Mouse (Mus musculus): ENCODE data around the gene Zfp423. TPM values are rescaled to one million over a fixed set of nuclear protein-coding genes. Genes with fewer than 3 reads are reported as not detected.

Zfp423 gene
- polyA plus RNA-seq, 1 experiment from 2014 or later = 40.3 TPM

DNA sequence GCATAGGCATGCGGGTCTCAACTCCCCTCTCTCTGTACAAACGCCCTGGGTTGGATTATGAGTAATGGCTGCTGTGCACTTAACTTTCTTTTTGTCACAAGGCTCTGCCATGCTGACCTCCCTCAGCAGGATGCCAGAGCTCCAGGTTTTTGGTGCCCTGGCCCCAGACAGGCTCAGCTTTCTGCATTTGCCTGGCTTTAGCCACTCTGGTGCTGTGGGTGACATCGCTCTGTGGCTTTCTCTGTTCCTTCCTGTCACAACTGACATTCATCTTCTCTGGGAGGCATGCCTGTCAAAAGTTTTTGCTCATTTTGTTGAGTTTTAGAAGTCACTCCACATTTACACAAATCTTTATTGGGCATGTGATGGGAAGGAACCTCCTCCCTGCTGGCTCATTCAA is 277.3 kb downstream of the Zfp423 start:
- H3K4me3 ChIP-seq (ENCODE audit: low read depth, low read length) = no peak overlapping the region
- H3K9ac ChIP-seq (ENCODE audit: low read length) = no peak overlapping the region
- ATAC-seq (ENCODE audit: low FRiP score) (no peak), DNase-seq (ENCODE audit: low spot score, missing footprints) (no peak)
- 86% methylated on average over 3 of the region's 3 CpGs for WGBS
- H3K4me1 ChIP-seq (ENCODE audit: control insufficient read depth, insufficient read depth, low read length) = peaks cover 18% of the 10 kb centered on the region
- no peaks in the 10 kb centered on the region for H3K9me3 ChIP-seq (ENCODE audit: control insufficient read depth, low read length)
- H3K27me3 ChIP-seq (ENCODE audit: control insufficient read depth, insufficient read depth, low read length) = no peaks in the 10 kb centered on the region
- no peak overlapping the region for H3K27ac ChIP-seq (ENCODE audit: low read depth, low read length)
- H3K4me2 ChIP-seq = no peak overlapping the region
- peaks cover 17% of the 10 kb centered on the region for H3K36me3 ChIP-seq (ENCODE audit: control insufficient read depth, insufficient read depth, low read length)

DNA sequence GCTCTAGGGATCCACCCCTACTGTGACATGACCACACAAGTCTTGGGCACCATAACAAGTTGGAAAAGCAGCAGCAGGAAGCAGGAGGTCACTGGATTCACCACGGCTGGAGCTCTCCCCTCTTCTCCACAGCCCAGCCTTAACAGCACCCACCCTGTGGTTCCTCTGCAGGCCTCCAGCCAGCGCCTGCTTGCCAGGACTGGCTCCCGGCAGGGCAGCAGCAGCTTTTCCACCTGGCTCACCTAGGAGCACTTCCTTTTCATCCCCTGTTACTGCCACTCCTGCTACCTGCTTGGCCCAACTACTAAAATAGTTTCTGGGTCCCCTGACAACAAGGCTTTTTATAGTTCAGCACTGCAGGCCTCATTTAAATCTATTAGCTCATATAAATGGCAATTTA is 279.4 kb downstream of the Zfp423 start:
- Histone ChIP-seq H3K9ac (ENCODE audit: low read length) (no peak overlapping the region), H3K27ac (ENCODE audit: low read depth, low read length) (no peak overlapping the region), H3K4me1 (ENCODE audit: control insufficient read depth, insufficient read depth, low read length) (peaks cover under 1% of the 10 kb centered on the region; the same call in 1 of the 2 replicates), H3K4me2 (no peak overlapping the region), H3K36me3 (ENCODE audit: control insufficient read depth, insufficient read depth, low read length) (peaks cover 13% of the 10 kb centered on the region; the same call in 1 of the 2 replicates), H3K4me3 (ENCODE audit: low read depth, low read length) (no peak overlapping the region), H3K27me3 (ENCODE audit: control insufficient read depth, insufficient read depth, low read length) (no peaks in the 10 kb centered on the region), H3K9me3 (ENCODE audit: control insufficient read depth, low read length) (no peaks in the 10 kb centered on the region)
- no peak for ATAC-seq (ENCODE audit: low FRiP score)
- WGBS = 70% methylated on average over 3 of the region's 3 CpGs
- no peak for DNase-seq (ENCODE audit: low spot score, missing footprints)

DNA sequence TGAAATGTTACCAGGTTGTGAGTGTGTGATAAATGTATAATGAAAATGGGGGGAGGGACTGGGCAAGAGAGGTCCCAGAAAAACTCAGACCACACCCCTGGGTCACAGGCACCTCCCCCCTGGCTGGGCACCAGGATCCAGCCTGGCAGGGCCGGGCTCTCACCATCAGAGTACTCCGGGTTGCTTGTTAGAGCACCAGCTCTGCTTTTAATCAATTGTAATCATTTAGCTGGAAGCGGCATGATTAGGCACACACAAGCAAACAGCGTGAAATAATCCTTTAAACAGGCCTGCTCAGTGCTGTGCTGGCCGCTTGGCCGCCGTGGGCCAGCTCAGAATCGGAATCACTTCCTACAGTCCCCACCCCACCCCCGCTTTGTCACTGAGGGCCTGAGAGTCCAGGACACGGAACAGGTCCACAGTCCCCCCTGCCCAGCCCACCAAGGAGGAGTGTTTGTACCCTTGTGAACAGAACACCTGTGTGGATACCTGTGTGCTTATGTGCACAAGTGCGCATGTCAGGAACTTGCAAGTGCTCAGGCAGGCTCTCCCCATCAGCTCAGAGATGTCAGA is 279.9 kb downstream of the Zfp423 start:
- Histone ChIP-seq H3K36me3 (ENCODE audit: control insufficient read depth, insufficient read depth, low read length) (peaks cover 13% of the 10 kb centered on the region; the same call in 1 of the 2 replicates), H3K27ac (ENCODE audit: low read depth, low read length) (no peak overlapping the region), H3K4me2 (no peak overlapping the region), H3K9me3 (ENCODE audit: control insufficient read depth, low read length) (no peaks in the 10 kb centered on the region), H3K27me3 (ENCODE audit: control insufficient read depth, insufficient read depth, low read length) (no peaks in the 10 kb centered on the region), H3K4me3 (ENCODE audit: low read depth, low read length) (no peak overlapping the region), H3K4me1 (ENCODE audit: control insufficient read depth, insufficient read depth, low read length) (no peaks in the 10 kb centered on the region; the same call in 1 of the 2 replicates), H3K9ac (ENCODE audit: low read length) (no peak overlapping the region)
- ATAC-seq (ENCODE audit: low FRiP score) (no peak), DNase-seq (ENCODE audit: low spot score, missing footprints) (no peak)
- 82% methylated on average over 11 of the region's 11 CpGs for WGBS

DNA sequence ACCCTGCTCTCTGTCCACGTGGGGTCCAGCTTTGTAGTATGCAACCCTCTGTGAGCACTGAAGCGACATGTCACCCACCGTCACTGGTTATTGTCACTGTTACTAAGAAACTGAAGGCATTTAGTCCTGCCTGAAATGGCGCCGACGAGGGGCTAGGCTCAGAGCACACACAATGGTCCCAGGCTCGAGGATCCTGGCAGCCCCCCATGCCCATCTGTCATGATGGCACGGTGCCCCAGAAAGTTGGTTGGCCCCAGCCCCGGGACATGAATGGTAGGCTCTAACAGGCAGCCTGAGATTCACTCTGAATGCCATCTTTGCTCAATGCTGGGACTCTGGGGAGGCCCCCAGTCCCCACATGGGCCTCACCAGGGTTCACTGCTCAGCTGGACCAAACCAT is 284.0 kb downstream of the Zfp423 start:
- Histone ChIP-seq H3K27me3 (ENCODE audit: control insufficient read depth, insufficient read depth, low read length) (no peaks in the 10 kb centered on the region), H3K9ac (ENCODE audit: low read length) (no peak overlapping the region), H3K4me2 (no peak overlapping the region), H3K36me3 (ENCODE audit: control insufficient read depth, insufficient read depth, low read length) (peaks cover 6% of the 10 kb centered on the region; the same call in 1 of the 2 replicates), H3K27ac (ENCODE audit: low read depth, low read length) (no peak overlapping the region), H3K4me3 (ENCODE audit: low read depth, low read length) (no peak overlapping the region), H3K9me3 (ENCODE audit: control insufficient read depth, low read length) (no peaks in the 10 kb centered on the region), H3K4me1 (ENCODE audit: control insufficient read depth, insufficient read depth, low read length) (no peaks in the 10 kb centered on the region; the same call in 1 of the 2 replicates)
- DNase-seq (ENCODE audit: low spot score, missing footprints) (no peak), ATAC-seq (ENCODE audit: low FRiP score) (no peak)
- WGBS = 77% methylated on average over 9 of the region's 9 CpGs

DNA sequence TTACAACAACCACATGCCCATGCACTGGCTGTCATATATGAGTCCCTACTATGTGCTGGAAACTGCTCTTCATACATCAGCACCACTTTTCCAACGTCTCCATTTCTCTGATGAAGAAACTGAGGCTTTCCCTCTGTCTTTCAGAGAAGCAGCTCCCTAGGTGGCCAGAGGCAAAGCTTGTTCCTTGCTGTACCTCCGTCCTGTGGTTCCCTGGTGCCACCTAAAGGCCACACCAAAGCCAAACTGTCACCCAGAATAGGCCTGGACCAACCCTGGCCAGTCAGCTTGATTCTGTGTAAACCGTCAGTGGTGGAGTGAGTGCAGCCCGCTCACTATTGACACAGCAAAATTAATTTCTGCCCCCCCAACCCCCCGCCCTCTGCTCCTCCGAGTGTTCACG is 285.2 kb downstream of the Zfp423 start:
- H3K27me3 ChIP-seq (ENCODE audit: control insufficient read depth, insufficient read depth, low read length) = no peaks in the 10 kb centered on the region
- DNase-seq (ENCODE audit: low spot score, missing footprints) (no peak), ATAC-seq (ENCODE audit: low FRiP score) (no peak)
- no peak overlapping the region for H3K27ac ChIP-seq (ENCODE audit: low read depth, low read length)
- H3K9me3 ChIP-seq (ENCODE audit: control insufficient read depth, low read length) = no peaks in the 10 kb centered on the region
- H3K9ac ChIP-seq (ENCODE audit: low read length) = no peak overlapping the region
- H3K4me1 ChIP-seq (ENCODE audit: control insufficient read depth, insufficient read depth, low read length) = no peaks in the 10 kb centered on the region
- 78% methylated on average over 7 of the region's 7 CpGs for WGBS
- no peak overlapping the region for H3K4me3 ChIP-seq (ENCODE audit: low read depth, low read length)
- peaks cover 7% of the 10 kb centered on the region for H3K36me3 ChIP-seq (ENCODE audit: control insufficient read depth, insufficient read depth, low read length)
- H3K4me2 ChIP-seq = no peak overlapping the region

DNA sequence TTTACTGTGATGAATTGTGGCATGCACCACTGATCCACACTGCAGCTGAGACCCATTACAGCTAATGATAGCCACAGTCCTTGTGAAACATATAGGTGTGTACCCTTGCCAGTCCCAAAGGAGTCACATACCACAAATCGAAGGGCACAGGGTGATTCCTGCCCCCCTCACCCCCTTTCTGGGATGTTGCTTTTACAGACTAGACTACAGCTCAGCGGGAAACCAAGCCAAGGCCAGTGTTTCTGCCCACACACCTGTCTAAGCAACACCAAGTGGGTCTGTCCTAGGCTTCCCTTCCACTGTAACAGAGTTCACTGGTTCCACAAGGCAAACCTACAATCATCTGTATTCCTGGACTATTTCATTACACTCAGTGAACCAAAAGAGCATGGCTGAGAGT is 287.2 kb downstream of the Zfp423 start:
- H3K27ac ChIP-seq (ENCODE audit: low read depth, low read length) = no peak overlapping the region
- H3K9me3 ChIP-seq (ENCODE audit: control insufficient read depth, low read length) = no peaks in the 10 kb centered on the region
- no peak for ATAC-seq (ENCODE audit: low FRiP score)
- H3K27me3 ChIP-seq (ENCODE audit: control insufficient read depth, insufficient read depth, low read length) = no peaks in the 10 kb centered on the region
- H3K9ac ChIP-seq (ENCODE audit: low read length) = no peak overlapping the region
- H3K36me3 ChIP-seq (ENCODE audit: control insufficient read depth, insufficient read depth, low read length) = peaks cover 2% of the 10 kb centered on the region; the same call in 1 of the 2 replicates
- H3K4me3 ChIP-seq (ENCODE audit: low read depth, low read length) = no peak overlapping the region
- no peaks in the 10 kb centered on the region for H3K4me1 ChIP-seq (ENCODE audit: control insufficient read depth, insufficient read depth, low read length)
- no peak overlapping the region for H3K4me2 ChIP-seq
- 84% methylated on average over 2 of the region's 2 CpGs for WGBS
- no peak for DNase-seq (ENCODE audit: low spot score, missing footprints)

DNA sequence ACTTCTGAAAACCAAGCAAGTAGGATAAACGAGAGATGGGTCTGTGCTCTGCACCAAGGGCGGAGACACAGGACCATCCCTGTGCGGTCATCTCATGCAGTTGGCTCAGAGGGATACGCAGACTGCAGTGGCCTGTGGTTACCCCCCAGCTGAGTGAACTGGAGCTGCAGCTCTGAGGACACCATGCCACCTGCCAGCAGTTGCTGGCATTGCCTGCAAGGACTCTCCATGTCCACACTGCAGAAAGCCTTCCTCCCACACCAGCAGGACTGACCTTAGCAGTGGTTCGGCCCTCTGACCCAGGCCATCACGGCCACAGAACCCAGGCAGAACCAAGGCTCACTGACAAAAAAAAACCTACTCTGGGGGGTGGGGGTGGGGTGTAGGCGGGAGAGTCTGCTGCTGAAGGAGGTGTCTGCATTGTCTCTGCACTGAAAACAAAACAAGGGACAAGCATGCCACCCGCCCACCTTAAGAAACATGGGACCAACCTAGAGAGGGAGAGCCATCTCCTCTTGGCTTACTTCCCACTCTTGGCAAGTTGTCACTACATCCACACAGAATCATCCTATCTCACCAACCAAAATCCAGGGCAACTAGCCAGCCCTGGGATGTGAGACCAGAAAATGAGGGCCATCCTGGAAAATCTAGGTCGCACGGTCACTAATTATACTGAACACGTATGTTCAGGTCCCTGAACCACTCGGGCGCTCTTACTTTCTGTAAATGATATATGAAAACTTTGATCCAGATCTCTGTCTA is 288.0 kb downstream of the Zfp423 start:
- WGBS = 88% methylated on average over 13 of the region's 13 CpGs
- no peaks in the 10 kb centered on the region for H3K9me3 ChIP-seq (ENCODE audit: control insufficient read depth, low read length)
- DNase-seq (ENCODE audit: low spot score, missing footprints) = no peak
- peaks cover 2% of the 10 kb centered on the region; the same call in 1 of the 2 replicates for H3K36me3 ChIP-seq (ENCODE audit: control insufficient read depth, insufficient read depth, low read length)
- no peak overlapping the region for H3K27ac ChIP-seq (ENCODE audit: low read depth, low read length)
- H3K4me2 ChIP-seq = no peak overlapping the region
- no peak for ATAC-seq (ENCODE audit: low FRiP score)
- no peak overlapping the region for H3K9ac ChIP-seq (ENCODE audit: low read length)
- H3K4me3 ChIP-seq (ENCODE audit: low read depth, low read length) = no peak overlapping the region
- no peaks in the 10 kb centered on the region for H3K4me1 ChIP-seq (ENCODE audit: control insufficient read depth, insufficient read depth, low read length)
- no peaks in the 10 kb centered on the region for H3K27me3 ChIP-seq (ENCODE audit: control insufficient read depth, insufficient read depth, low read length)

DNA sequence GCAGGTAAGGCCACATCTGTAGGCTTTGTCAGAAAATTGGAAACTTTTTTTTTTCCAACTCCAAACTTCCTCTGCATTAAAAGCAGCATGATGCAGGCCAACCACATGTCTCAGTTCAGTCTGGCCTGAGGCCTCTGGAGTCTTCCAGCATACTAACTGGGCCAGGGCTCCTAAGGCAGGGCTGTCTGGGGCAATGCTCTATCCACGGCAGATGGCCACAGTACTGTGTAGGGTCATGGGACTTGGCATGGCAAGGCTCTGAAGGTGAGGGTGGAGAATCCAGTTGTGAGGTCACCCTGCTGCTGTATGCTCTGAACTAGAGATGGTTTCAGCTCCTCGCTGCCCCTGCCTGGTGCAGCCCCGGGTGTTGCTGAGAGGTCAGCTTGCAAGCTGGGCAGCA is 289.2 kb downstream of the Zfp423 start:
- no peak for ATAC-seq (ENCODE audit: low FRiP score)

DNA sequence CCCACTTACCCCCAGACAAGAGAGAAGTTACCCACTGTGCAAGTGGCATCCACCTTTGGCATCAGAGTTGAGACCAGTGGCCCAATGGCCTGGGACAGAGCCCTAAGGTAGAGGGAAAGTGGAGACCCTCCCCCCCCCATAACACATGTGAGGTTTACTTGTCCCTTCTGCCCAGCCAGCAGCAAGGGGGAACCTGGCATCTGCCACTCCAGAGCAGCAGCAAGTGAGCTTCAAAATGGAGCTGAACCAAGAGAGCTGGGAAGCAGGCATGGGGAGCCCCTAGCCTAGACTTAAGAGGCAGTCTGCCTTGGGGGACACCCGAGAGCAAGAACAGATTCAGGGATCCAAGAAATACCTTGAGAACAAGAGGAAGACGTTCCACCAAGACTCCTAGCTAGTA is 290.7 kb downstream of the Zfp423 start:
- DNase-seq (ENCODE audit: low spot score, missing footprints) (no peak), ATAC-seq (ENCODE audit: low FRiP score) (no peak)
- H3K27ac ChIP-seq (ENCODE audit: low read depth, low read length) = no peak overlapping the region

More for the DNA sequence above, 289.2 kb downstream of the Zfp423 start:
- Histone ChIP-seq H3K27me3 (ENCODE audit: control insufficient read depth, insufficient read depth, low read length) (no peaks in the 10 kb centered on the region), H3K4me1 (ENCODE audit: control insufficient read depth, insufficient read depth, low read length) (no peaks in the 10 kb centered on the region), H3K4me2 (no peak overlapping the region), H3K9me3 (ENCODE audit: control insufficient read depth, low read length) (no peaks in the 10 kb centered on the region), H3K27ac (ENCODE audit: low read depth, low read length) (no peak overlapping the region), H3K4me3 (ENCODE audit: low read depth, low read length) (no peak overlapping the region), H3K9ac (ENCODE audit: low read length) (no peak overlapping the region), H3K36me3 (ENCODE audit: control insufficient read depth, insufficient read depth, low read length) (peaks cover 2% of the 10 kb centered on the region; the same call in 1 of the 2 replicates)
- WGBS = 90% methylated on average over 3 of the region's 3 CpGs
- DNase-seq (ENCODE audit: low spot score, missing footprints) = no peak

More for the DNA sequence above, 290.7 kb downstream of the Zfp423 start:
- Histone ChIP-seq H3K9ac (ENCODE audit: low read length) (no peak overlapping the region), H3K36me3 (ENCODE audit: control insufficient read depth, insufficient read depth, low read length) (peaks cover 2% of the 10 kb centered on the region; the same call in 1 of the 2 replicates), H3K27me3 (ENCODE audit: control insufficient read depth, insufficient read depth, low read length) (no peaks in the 10 kb centered on the region), H3K9me3 (ENCODE audit: control insufficient read depth, low read length) (no peaks in the 10 kb centered on the region), H3K4me2 (no peak overlapping the region), H3K4me3 (ENCODE audit: low read depth, low read length) (no peak overlapping the region), H3K4me1 (ENCODE audit: control insufficient read depth, insufficient read depth, low read length) (peaks cover under 1% of the 10 kb centered on the region; the same call in 1 of the 2 replicates)
- WGBS = 95% methylated on average over 2 of the region's 2 CpGs

Measured in midbrain, embryonic 11.5 days (tissue).